Mouse (Mus musculus) lung, postnatal 0 days (tissue): ENCODE data around the gene Dna2.

Experiments used
- CTCF ChIP-seq: IDR thresholded peaks from 2 replicates; pipeline ENCODE4 v1.5.1; 2016; ENCODE audit warnings: antibody characterized with exemption, mild to moderate bottlenecking
- EP300 ChIP-seq: IDR thresholded peaks from 2 replicates; pipeline ENCODE4 v1.6.1; 2016; ENCODE audit warnings: antibody characterized with exemption, mild to moderate bottlenecking, control low read depth

GRCm38 (mm10) chr10:63003252-63003651 is 56.4 kb downstream of the Dna2 start:
- TF ChIP-seq CTCF, result no peak
- no peak for TF ChIP-seq EP300
